Mouse (Mus musculus): ENCODE results near the gene Disp1. TPM values are rescaled to one million over a fixed set of nuclear protein-coding genes. Genes with fewer than 3 reads are reported as not detected.

Gene Disp1
- total RNA-seq, 2 experiments from 2014 or later, result 10.0 to 14.1 TPM

DNA sequence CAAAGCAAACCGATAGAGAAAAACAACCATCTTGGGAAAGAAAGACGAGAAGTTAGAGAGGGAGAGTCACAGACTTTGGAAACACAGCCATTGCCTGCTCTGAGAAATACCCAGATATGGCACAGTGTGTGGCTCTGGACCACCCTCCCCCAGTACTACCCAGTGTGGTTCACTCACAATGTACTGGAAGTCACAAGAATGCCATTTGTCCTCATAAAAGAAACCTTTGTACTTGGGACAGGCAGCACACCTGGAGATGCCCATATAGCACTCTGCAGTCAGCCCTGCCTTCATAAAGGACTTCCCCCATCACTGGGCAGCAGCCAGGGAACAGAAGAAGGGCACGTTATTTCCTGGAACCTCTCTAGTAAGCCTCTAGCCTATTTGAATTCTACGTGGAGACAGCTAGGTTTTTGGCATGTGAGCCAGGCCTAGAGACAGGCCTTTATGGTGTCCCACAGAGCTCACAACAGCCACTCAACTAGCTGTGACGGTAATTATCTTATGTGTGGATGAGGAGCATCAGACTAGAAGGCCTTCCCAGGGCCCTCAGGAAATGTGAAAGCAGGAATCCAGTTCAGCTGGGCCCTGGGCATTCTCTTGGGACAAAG lies 173.3 kb downstream of the Disp1 start:
- DNase-seq, result peak in 1 of 2 experiments; percentile 32
- intact Hi-C loops (cut with DNase I), result no loop called here

DNA sequence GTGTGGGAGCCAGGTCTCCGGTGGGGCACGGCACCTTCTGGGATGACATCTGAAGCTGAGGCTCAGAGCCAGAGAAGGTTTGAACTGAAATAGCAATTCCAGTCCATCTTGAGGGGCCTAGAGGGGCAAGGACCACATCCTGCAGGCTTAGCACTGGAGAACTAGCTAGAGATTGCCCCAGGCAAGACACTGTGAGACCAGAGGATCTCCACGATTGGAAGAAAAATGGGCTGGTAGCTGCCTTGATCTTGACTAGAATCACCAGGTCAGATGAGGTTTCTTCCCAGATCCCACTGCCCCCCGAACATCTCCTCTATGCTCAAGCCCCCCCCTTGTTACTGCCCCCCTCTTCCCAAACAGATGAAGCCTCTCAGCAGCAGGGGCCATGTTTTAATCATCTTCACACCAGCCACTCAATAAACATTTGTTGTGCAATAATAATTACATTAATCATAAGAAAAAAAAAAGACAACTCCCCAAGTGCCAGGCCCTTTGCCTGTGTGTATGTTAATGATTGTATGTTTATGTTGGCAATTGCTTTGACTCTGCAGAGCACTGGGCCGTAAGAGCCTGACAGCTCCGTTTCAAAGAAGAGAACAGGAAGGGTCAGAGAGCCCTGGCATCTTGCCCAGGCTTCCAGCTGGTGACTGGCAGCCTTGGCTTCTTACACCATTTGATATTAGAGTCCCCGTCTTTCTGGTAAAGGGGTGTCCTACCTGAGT lies 174.0 kb downstream of the Disp1 start:
- DNase-seq, result peak in 1 of 2 experiments; percentile 61
- intact Hi-C loops (cut with DNase I), result no loop called here

DNA sequence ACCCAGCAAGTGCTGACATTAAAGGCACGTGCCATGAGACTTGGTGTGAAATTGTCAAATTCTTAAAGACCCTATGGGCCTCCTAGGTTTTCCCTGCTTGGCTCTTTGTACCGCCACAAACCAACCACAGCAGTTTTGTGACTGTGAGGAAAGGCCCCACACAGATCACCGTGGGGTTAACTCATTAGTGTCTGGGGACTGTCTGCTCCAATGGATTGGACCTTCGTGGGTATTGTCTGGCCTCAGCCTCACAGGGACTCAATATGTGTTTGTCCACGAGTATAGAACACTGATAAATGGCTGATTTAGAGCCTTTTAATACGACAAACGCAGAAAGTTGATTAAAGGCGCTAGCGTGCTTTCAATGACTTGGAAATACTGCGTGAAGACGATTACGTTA lies 175.2 kb downstream of the Disp1 start:
- intact Hi-C loops (cut with DNase I), result no loop called here
- DNase-seq, result no peak

DNA sequence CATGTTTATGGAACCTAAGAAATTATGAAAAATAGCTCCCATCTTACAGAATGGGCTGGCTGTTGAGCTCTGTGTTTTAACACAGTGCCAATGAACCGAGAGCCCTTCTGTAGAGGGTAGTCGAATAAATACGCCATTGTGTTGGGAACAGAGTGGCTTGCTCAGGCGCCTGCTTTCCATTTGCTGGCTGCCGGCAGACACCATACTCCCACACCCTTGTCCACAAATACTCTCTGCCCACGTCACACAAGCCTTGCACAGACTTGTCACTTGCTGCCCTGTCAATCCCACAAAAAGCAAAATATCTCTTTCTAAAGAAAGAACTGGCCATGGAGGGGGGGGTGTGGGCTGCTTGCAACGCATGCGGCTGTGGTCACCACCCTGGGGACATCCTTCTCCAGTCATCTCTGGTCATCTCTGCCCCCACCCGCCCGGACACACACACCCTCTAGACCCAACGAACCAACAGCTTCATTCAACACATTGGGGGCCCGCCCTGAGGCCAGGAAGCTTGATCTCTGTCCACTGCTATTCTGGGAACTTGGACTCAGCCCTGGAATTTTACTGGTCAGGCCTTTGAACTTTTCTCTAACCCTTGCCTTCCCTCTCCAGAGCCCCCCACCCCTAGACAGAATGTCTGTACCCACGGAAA lies 178.0 kb downstream of the Disp1 start:
- intact Hi-C loops (cut with DNase I), result no loop called here
- peak; percentile 64 to 67 for DNase-seq

DNA sequence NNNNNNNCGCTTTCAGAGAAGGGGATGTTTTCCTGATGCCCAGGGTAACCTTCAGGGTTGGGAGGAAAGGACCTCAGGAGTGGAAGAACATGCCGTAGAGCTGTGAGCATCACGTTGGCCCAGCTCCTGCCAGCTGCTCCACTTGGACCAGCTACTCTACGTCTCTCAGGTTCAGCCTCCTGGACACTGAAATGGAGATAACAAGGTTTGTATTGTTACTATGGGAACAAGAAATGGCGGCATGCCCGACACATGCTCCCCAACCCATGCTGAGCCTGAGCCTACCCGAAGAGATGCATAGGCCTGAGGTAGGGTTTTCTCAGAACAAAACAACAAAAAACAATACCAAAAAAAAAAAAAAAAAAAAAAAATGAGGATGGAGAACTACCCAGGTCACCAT lies 179.6 kb downstream of the Disp1 start:
- intact Hi-C loops (cut with DNase I), result no loop called here
- DNase-seq, result peak; percentile 59 to 71

DNA sequence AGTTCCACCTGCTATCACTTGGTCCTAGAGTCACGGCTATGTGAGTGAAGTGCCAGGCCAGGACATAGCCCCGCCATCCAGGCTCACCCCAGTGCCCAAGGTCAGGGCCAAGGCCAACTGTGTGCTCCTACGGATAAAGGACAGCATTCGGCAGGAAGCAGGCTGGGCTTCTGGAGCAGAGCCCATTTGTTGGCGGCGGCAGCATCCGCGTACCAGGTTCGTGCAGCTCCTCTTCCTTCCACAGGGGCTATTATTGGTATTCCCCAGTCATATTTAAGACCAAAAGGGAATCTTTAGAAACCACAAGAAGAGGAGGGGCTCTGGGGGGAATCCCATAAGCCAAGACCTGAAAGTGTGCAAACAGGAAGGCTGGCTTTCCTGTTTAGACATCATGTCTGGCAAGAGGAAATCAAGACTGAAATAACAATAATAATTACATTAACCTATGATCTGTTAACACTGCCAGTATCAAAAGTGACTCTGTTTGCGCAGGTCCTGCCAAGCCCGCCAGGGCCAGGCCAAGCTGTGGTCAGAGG lies 180.4 kb downstream of the Disp1 start:
- intact Hi-C loops (cut with DNase I), result no loop called here
- peak; percentile 60 to 65 for DNase-seq

DNA sequence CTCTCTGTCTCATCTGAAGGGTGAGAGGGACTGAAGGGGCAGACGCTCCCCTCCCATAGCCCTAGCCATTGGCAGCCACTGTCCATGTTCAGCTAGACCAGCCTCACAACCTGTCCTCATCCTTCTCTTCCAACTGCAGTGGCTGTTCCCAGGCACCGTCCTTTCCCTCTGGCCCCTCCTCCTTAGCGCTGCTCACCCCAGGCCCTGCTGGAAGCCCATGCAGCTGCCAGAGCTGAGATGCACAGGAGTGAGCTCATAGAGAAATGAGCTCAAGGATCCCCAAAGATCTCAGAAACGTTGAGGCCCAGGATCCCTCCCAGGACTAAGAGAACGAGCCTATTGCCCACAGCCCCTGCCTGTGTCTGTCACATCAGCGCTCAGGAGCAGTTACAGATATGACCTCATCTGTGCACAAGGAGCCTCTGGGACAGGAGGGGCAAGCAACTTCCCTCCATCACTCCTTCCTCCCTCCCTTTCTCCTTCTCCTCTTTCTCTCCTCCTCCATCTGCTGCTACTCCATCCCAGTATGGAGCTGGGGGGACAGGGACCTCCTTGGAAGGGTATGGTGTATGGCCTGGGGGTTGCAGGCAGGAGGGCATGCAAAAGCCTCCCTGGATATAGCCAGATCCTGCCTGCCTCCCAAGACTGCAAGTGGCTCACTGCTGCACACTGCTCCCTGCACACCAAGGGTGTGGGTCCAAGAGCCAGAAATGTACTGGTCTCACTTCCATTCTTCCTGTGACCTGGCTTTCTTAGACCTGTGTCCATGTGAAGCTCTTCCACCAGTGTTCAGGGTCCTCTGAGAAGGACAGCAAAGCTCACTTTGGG lies 181.2 kb downstream of the Disp1 start:
- DNase-seq, result peak in 1 of 2 experiments; percentile 26

DNA sequence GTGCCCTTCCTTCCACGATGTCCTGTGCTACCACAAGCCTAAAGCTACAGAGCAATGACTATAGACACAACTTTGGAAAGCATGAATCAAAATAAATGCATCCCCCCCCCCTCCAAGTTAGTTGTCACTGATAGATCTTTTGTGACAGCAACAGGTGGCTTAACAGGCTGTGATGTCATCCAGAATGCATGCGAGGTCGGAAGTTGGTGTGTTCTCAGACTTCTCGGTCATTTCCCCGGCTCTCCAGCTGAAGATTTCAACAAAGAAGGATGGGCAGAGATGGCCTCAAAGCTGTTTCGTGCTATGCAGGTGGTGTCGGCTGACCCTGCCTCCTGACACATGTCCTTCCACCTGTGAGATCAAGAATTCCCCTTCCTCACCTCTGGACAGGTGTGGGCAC lies 181.9 kb downstream of the Disp1 start:
- no peak for DNase-seq
- intact Hi-C loops (cut with DNase I), result no loop called here

More for the DNA sequence above, 181.2 kb downstream of the Disp1 start:
- intact Hi-C loops (cut with DNase I), result no loop called here

Small RNA genes within 50 kb of the gene (microRNA-seq; reads per million reads assigned to microRNA genes)
- 0 reads per million in 2 experiments for gene Gm24975

Other genes with a start within 250 kb of the Disp1 start
- 10 to 100 TPM; 37.3 TPM for gene Aida, start 75.1 kb upstream of the Disp1 start, total RNA-seq (2021)
- 10 to 100 TPM; 45.3 to 50.0 TPM for gene Brox, start 75.7 kb upstream of the Disp1 start, total RNA-seq (2021)
- gene Mia3, start 148.0 kb upstream of the Disp1 start, total RNA-seq (2021), result 100 to 1,000 TPM; 107 to 115 TPM
- 1 to 10 TPM; 7.8 to 9.1 TPM for gene Taf1a, start 167.5 kb upstream of the Disp1 start, total RNA-seq (2021)
- not detected for gene Hhipl2, start 196.7 kb upstream of the Disp1 start, total RNA-seq (2021)